Comparison of ENCODE assay signal across 10 mouse cellular contexts in the genomic region with DNA sequence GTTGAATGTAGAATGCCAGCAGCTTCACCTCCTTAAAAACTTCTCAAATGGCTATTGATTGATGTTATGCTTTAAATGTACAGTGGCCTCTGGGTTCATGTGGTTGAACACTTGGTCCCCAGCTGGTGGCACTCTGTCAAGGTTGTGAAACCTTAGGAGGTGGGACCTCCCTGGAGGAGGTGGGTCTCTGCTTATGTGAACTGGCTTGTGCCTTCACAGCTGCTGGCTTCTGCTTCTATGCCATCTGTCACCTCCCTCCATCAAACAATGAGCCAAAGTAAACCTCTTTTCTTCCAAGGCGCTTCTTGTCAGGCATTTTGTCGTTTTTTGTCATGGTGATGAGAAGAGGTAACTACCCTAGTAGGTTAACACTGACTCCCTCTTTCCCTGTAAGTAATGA. TPM values are rescaled to one million over a fixed set of nuclear protein-coding genes. Genes with fewer than 3 reads are reported as not detected.
A peak's percentile ranks its signal among the peaks of the same experiment; 100 is the strongest.
DNase-seq lines count a peak whose midpoint lies in the region; ATAC-seq lines count a peak whose summit lies in the region.
"Had no signal": no experiment of that assay in that cellular context is flagged by ENCODE, and none has a peak within 500 bp of the region (broad histone marks: within the 10 kb centered on the region; RNA-seq: fewer than 3 reads in every experiment).

No protein-coding gene starts in this region.

- ATAC-seq in hindbrain, embryonic 11.5 days (ENCODE audit: low FRiP score): peak; percentile 74; the same call in 1 of the 2 replicates
- no peak for ATAC-seq in hindbrain, embryonic 16.5 days

- WGBS in hindbrain, embryonic 11.5 days: 37% methylated on average over 2 of the region's 2 CpGs
- WGBS in hindbrain, embryonic 16.5 days: 22% methylated on average over 2 of the region's 2 CpGs
- WGBS in midbrain, embryonic 10.5 days: 68% methylated on average over 2 of the region's 2 CpGs

- no peaks in the 10 kb centered on the region for H3K9me3 ChIP-seq in hindbrain, embryonic 11.5 days (ENCODE audit: control insufficient read depth, low read length)
- no peaks in the 10 kb centered on the region for H3K9me3 ChIP-seq in hindbrain, embryonic 16.5 days (ENCODE audit: control insufficient read depth, low read length)
- no peaks in the 10 kb centered on the region for H3K9me3 ChIP-seq in midbrain, embryonic 10.5 days (replicated peaks)
- H3K9me3 ChIP-seq: embryonic facial prominence, embryonic 15.5 days had no signal

- H3K27me3 ChIP-seq in hindbrain, embryonic 11.5 days (ENCODE audit: control insufficient read depth, insufficient read depth, low read length): no peaks in the 10 kb centered on the region
- H3K27me3 ChIP-seq in hindbrain, embryonic 16.5 days (replicated peaks; ENCODE audit: control insufficient read depth, insufficient read depth, low read length): no peaks in the 10 kb centered on the region
- H3K27me3 ChIP-seq in midbrain, embryonic 10.5 days (ENCODE audit: low read depth, poor library complexity, severe bottlenecking): no peaks in the 10 kb centered on the region
- H3K27me3 ChIP-seq: embryonic facial prominence, embryonic 15.5 days had no signal

- no peaks in the 10 kb centered on the region for H3K36me3 ChIP-seq in hindbrain, embryonic 11.5 days (ENCODE audit: control insufficient read depth, insufficient read depth, low read length)
- H3K36me3 ChIP-seq in hindbrain, embryonic 16.5 days (ENCODE audit: control insufficient read depth, insufficient read depth, low read length): no peaks in the 10 kb centered on the region
- no peaks in the 10 kb centered on the region for H3K36me3 ChIP-seq in midbrain, embryonic 10.5 days
- H3K36me3 ChIP-seq: embryonic facial prominence, embryonic 15.5 days had no signal

- no peak overlapping the region for H3K9ac ChIP-seq in hindbrain, embryonic 11.5 days (ENCODE audit: low read depth, low read length)
- no peak overlapping the region for H3K9ac ChIP-seq in hindbrain, embryonic 16.5 days (ENCODE audit: low read depth, low read length)
- H3K9ac ChIP-seq: embryonic facial prominence, embryonic 15.5 days; lung, embryonic 14.5 days had no signal

- H3K4me2 ChIP-seq in hindbrain, embryonic 11.5 days (replicated peaks; ENCODE audit: low read depth, low read length): no peak overlapping the region
- no peak overlapping the region for H3K4me2 ChIP-seq in hindbrain, embryonic 16.5 days (ENCODE audit: low read length)
- H3K4me2 ChIP-seq: embryonic facial prominence, embryonic 15.5 days; lung, embryonic 14.5 days had no signal

- H3K4me3 ChIP-seq in hindbrain, embryonic 11.5 days (ENCODE audit: low read depth, low read length): no peak overlapping the region
- no peak overlapping the region for H3K4me3 ChIP-seq in hindbrain, embryonic 16.5 days (ENCODE audit: low read length)
- no peak overlapping the region for H3K4me3 ChIP-seq in midbrain, embryonic 10.5 days
- H3K4me3 ChIP-seq: embryonic facial prominence, embryonic 15.5 days had no signal

- no peak overlapping the region for H3K27ac ChIP-seq in hindbrain, embryonic 11.5 days (ENCODE audit: low read depth, low read length)
- no peak overlapping the region for H3K27ac ChIP-seq in hindbrain, embryonic 16.5 days (ENCODE audit: low read depth, low read length)
- no peak overlapping the region for H3K27ac ChIP-seq in midbrain, embryonic 10.5 days (replicated peaks)
- H3K27ac ChIP-seq: embryonic facial prominence, embryonic 15.5 days had no signal

- DNase-seq in hindbrain, embryonic 11.5 days (ENCODE audit: low spot score): peak; percentile 27
- DNase-seq in ES-CJ7 (ENCODE audit: low read depth, low spot score): peak; percentile 67
- peak; percentile 42 for DNase-seq in adrenal gland, postnatal 14 days
- peak; percentile 69 to 78 for DNase-seq in lung, adult 18-20 months
- DNase-seq in left cerebral cortex, adult 8-10 months (ENCODE audit: low spot score in 2 of 2): no peak
- DNase-seq in midbrain, embryonic 10.5 days (ENCODE audit: low spot score): no peak
- no peak for DNase-seq in left cerebral cortex, adult 9 months (ENCODE audit: low spot score in 2 of 2)
- DNase-seq: lung, embryonic 14.5 days had no signal

- H3K4me1 ChIP-seq in hindbrain, embryonic 11.5 days (replicated peaks; ENCODE audit: control insufficient read depth, insufficient read depth, low read length): no peaks in the 10 kb centered on the region
- peaks cover 4% of the 10 kb centered on the region; the same call in 1 of the 2 replicates for H3K4me1 ChIP-seq in hindbrain, embryonic 16.5 days (ENCODE audit: control insufficient read depth, insufficient read depth, low read depth, low read length)
- H3K4me1 ChIP-seq in midbrain, embryonic 10.5 days: peaks cover 8% of the 10 kb centered on the region

RNA-seq across cellular contexts. Expression of a gene that starts 13.8 kb away (rescaled TPM):
- 77.3 and 88.5 TPM in 2 replicates for polyA plus RNA-seq in hindbrain, embryonic 11.5 days (2014; fragmentation: Nextera tagmentation; extraction: Ambion mirVana)
- polyA plus RNA-seq in hindbrain, embryonic 16.5 days (2015; fragmentation: Nextera tagmentation; extraction: Ambion mirVana): 108 and 113 TPM in 2 replicates
- 104 and 112 TPM in 2 replicates for total RNA-seq in adrenal gland, postnatal 14 days (2021)
- total RNA-seq in left cerebral cortex, adult 8-10 months (2022): 100 to 1,000 TPM; 199 to 232 (median 219) TPM
- 67.4 and 69.2 TPM in 2 replicates for polyA plus RNA-seq in midbrain, embryonic 10.5 days (2016; fragmentation: Nextera tagmentation; extraction: Ambion mirVana)

RNA-seq across cellular contexts. Expression of a gene that starts 31.7 kb away (rescaled TPM):
- 22.0 and 22.2 TPM in 2 replicates for polyA plus RNA-seq in hindbrain, embryonic 11.5 days (2014; fragmentation: Nextera tagmentation; extraction: Ambion mirVana)
- polyA plus RNA-seq in hindbrain, embryonic 16.5 days (2015; fragmentation: Nextera tagmentation; extraction: Ambion mirVana): 5.0 and 6.6 TPM in 2 replicates
- 54.8 and 73.2 TPM in 2 replicates for total RNA-seq in adrenal gland, postnatal 14 days (2021)
- 10 to 100 TPM; 18.2 to 26.0 (median 21.3) TPM for total RNA-seq in left cerebral cortex, adult 8-10 months (2022)
- polyA plus RNA-seq in midbrain, embryonic 10.5 days (2016; fragmentation: Nextera tagmentation; extraction: Ambion mirVana): 14.2 and 15.7 TPM in 2 replicates

Comparison
In these comparisons a context has a peak if more than half of its experiments do, and no peak if none do; other contexts are left out.
1. DNase-seq: peak in hindbrain, embryonic 11.5 days (single experiment), ES-CJ7 (single experiment), adrenal gland, postnatal 14 days (single experiment) and lung, adult 18-20 months (2 of 2); none in left cerebral cortex, adult 8-10 months (0 of 2), midbrain, embryonic 10.5 days (single experiment) and left cerebral cortex, adult 9 months (0 of 2).